Comparison of ENCODE assay signal across 15 mouse cellular contexts in the genomic region with DNA sequence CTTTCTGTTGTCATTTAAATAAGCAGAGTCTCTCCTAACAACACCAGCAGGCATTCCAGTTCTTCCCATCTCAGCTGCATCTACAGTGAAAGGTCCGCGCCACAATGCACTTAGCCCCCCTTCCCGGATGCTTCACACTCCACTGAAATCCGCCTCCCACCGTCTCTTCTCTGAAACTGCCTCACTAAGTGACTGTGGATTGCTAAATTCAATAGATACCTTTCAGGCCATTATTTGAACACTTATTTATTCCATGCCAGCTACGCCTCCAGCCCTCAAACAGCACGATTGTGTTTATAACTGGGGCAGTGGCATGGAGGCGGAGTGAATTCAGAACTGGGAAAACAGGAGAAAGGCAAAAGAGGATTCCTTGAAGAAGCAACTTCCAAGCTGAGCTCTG. TPM values are rescaled to one million over a fixed set of nuclear protein-coding genes. Genes with fewer than 3 reads are reported as not detected.
A peak's percentile ranks its signal among the peaks of the same experiment; 100 is the strongest.
DNase-seq lines count a peak whose midpoint lies in the region; ATAC-seq and TF ChIP-seq lines count a peak whose summit lies in the region.
"Had no signal": no experiment of that assay in that cellular context is flagged by ENCODE, and none has a peak within 500 bp of the region (broad histone marks: within the 10 kb centered on the region; RNA-seq: fewer than 3 reads in every experiment).

No protein-coding gene starts in this region.

- no peaks in the 10 kb centered on the region for H3K36me3 ChIP-seq in hindbrain, embryonic 11.5 days (ENCODE audit: control insufficient read depth, insufficient read depth, low read length)
- no peaks in the 10 kb centered on the region for H3K36me3 ChIP-seq in midbrain, embryonic 15.5 days (replicated peaks)
- peaks cover 6% of the 10 kb centered on the region; the same call in 1 of the 2 replicates for H3K36me3 ChIP-seq in liver, postnatal 0 days (replicated peaks; ENCODE audit: insufficient read depth, low read length)

- no peak overlapping the region for H3K27ac ChIP-seq in hindbrain, embryonic 11.5 days (ENCODE audit: low read depth, low read length)
- peak overlapping the region; percentile 67 for H3K27ac ChIP-seq in midbrain, embryonic 15.5 days
- H3K27ac ChIP-seq in liver, postnatal 0 days (ENCODE audit: low read depth): no peak overlapping the region
- H3K27ac ChIP-seq: kidney, embryonic 15.5 days; macrophage had no signal

- peak; percentile 78 for ATAC-seq in hindbrain, embryonic 11.5 days (ENCODE audit: low FRiP score)
- ATAC-seq in midbrain, embryonic 15.5 days (replicated peaks): peak; percentile 83
- no peak for ATAC-seq in granulocyte monocyte progenitor cell, adult 5-6 weeks (replicated peaks; ENCODE audit: poor library complexity, severe bottlenecking)
- no peak for ATAC-seq in liver, postnatal 0 days
- ATAC-seq: Patski had no signal

- no peaks in the 10 kb centered on the region for H3K4me1 ChIP-seq in hindbrain, embryonic 11.5 days (replicated peaks; ENCODE audit: control insufficient read depth, insufficient read depth, low read length)
- H3K4me1 ChIP-seq in midbrain, embryonic 15.5 days: peaks cover 6% of the 10 kb centered on the region; the same call in 1 of the 2 replicates
- H3K4me1 ChIP-seq in liver, postnatal 0 days (ENCODE audit: insufficient read depth): peaks cover 3% of the 10 kb centered on the region
- H3K4me1 ChIP-seq: kidney, embryonic 15.5 days had no signal

- H3K9me3 ChIP-seq in hindbrain, embryonic 11.5 days (ENCODE audit: control insufficient read depth, low read length): no peaks in the 10 kb centered on the region
- no peaks in the 10 kb centered on the region for H3K9me3 ChIP-seq in midbrain, embryonic 15.5 days
- no peaks in the 10 kb centered on the region for H3K9me3 ChIP-seq in liver, postnatal 0 days (ENCODE audit: low read length)
- H3K9me3 ChIP-seq: kidney, embryonic 15.5 days had no signal

- TF ChIP-seq EP300 in liver, postnatal 0 days (IDR thresholded peaks at IDR 0.05; ENCODE audit: low read depth): no peak

- peak; percentile 34 to 41 for DNase-seq in layer of hippocampus, adult 8-10 months (ENCODE audit: low spot score in 2 of 2)
- DNase-seq in layer of hippocampus, adult 11-12 months (ENCODE audit: low spot score): no peak
- DNase-seq in ZHBTc4 (ENCODE audit: low read depth, low spot score): peak; percentile 29
- DNase-seq in hindbrain, embryonic 11.5 days (ENCODE audit: low spot score): peak; percentile 21
- no peak for DNase-seq in urinary bladder, postnatal 25 days (ENCODE audit: low spot score)
- no peak for DNase-seq in liver, postnatal 0 days
- DNase-seq: adrenal gland, postnatal 10 days; heart, adult 11 months; heart, postnatal 4 days had no signal

- H3K4me2 ChIP-seq in hindbrain, embryonic 11.5 days (replicated peaks; ENCODE audit: low read depth, low read length): no peak overlapping the region
- H3K4me2 ChIP-seq in midbrain, embryonic 15.5 days: no peak overlapping the region
- no peak overlapping the region for H3K4me2 ChIP-seq in liver, postnatal 0 days (ENCODE audit: low read depth, low read length)
- H3K4me2 ChIP-seq: kidney, embryonic 15.5 days; liver, embryonic 11.5 days had no signal

- no peak overlapping the region for H3K4me3 ChIP-seq in hindbrain, embryonic 11.5 days (ENCODE audit: low read depth, low read length)
- H3K4me3 ChIP-seq in midbrain, embryonic 15.5 days: no peak overlapping the region
- no peak overlapping the region for H3K4me3 ChIP-seq in liver, postnatal 0 days (ENCODE audit: low read depth, low read length)
- H3K4me3 ChIP-seq: kidney, embryonic 15.5 days had no signal

- WGBS in hindbrain, embryonic 11.5 days: 42% methylated on average over 8 of the region's 8 CpGs
- 19% methylated on average over 8 of the region's 8 CpGs for WGBS in midbrain, embryonic 15.5 days
- 84% methylated on average over 8 of the region's 8 CpGs for WGBS in liver, postnatal 0 days (ENCODE audit: insufficient replicate concordance)

- H3K9ac ChIP-seq in hindbrain, embryonic 11.5 days (ENCODE audit: low read depth, low read length): no peak overlapping the region
- H3K9ac ChIP-seq in midbrain, embryonic 15.5 days: no peak overlapping the region
- no peak overlapping the region for H3K9ac ChIP-seq in liver, postnatal 0 days (replicated peaks)
- H3K9ac ChIP-seq: kidney, embryonic 15.5 days had no signal

- H3K27me3 ChIP-seq in hindbrain, embryonic 11.5 days (ENCODE audit: control insufficient read depth, insufficient read depth, low read length): no peaks in the 10 kb centered on the region
- no peaks in the 10 kb centered on the region for H3K27me3 ChIP-seq in midbrain, embryonic 15.5 days (replicated peaks)
- H3K27me3 ChIP-seq in liver, postnatal 0 days (ENCODE audit: insufficient read depth, low read length): no peaks in the 10 kb centered on the region
- H3K27me3 ChIP-seq: kidney, embryonic 15.5 days; Patski had no signal

- TF ChIP-seq CTCF in liver, postnatal 0 days (IDR thresholded peaks at IDR 0.05; ENCODE audit: low read depth): no peak

RNA-seq across cellular contexts. Expression of gene Limk2, which starts 12.4 kb away (rescaled TPM):
- total RNA-seq in layer of hippocampus, adult 8-10 months (2022): 100 to 1,000 TPM in 3 of 4 experiments, 10 to 100 TPM in 1; 91.2 to 111 (median 105) TPM
- polyA plus RNA-seq in hindbrain, embryonic 11.5 days (2014; fragmentation: Nextera tagmentation; extraction: Ambion mirVana): 74.8 and 75.0 TPM in 2 replicates
- 173 and 193 TPM in 2 replicates for polyA plus RNA-seq in midbrain, embryonic 15.5 days (2015; fragmentation: Nextera tagmentation; extraction: Ambion mirVana)
- 15.2 and 29.8 TPM in 2 replicates for total RNA-seq in granulocyte monocyte progenitor cell, adult 5-6 weeks (2014; fragmentation: Nextera tagmentation)
- total RNA-seq in granulocyte monocyte progenitor cell, adult 5-6 weeks (2017): 12.1 and 24.2 TPM in 2 replicates
- polyA plus RNA-seq in liver, postnatal 0 days (2015; fragmentation: Nextera tagmentation; extraction: Ambion mirVana): 6.7 and 6.8 TPM in 2 replicates

RNA-seq across cellular contexts. Expression of gene Rnf185, which starts 55.6 kb away (rescaled TPM):
- total RNA-seq in layer of hippocampus, adult 8-10 months (2022): 10 to 100 TPM; 26.4 to 31.9 (median 30.0) TPM
- polyA plus RNA-seq in hindbrain, embryonic 11.5 days (2014; fragmentation: Nextera tagmentation; extraction: Ambion mirVana): 51.4 and 52.3 TPM in 2 replicates
- polyA plus RNA-seq in midbrain, embryonic 15.5 days (2015; fragmentation: Nextera tagmentation; extraction: Ambion mirVana): 47.2 and 48.2 TPM in 2 replicates
- 12.6 and 14.1 TPM in 2 replicates for total RNA-seq in granulocyte monocyte progenitor cell, adult 5-6 weeks (2014; fragmentation: Nextera tagmentation)
- 10.0 and 11.9 TPM in 2 replicates for total RNA-seq in granulocyte monocyte progenitor cell, adult 5-6 weeks (2017)
- 9.7 and 10.3 TPM in 2 replicates for polyA plus RNA-seq in liver, postnatal 0 days (2015; fragmentation: Nextera tagmentation; extraction: Ambion mirVana)

Comparison
In these comparisons a context has a peak if more than half of its experiments do, and no peak if none do; other contexts are left out.
1. DNase-seq: peak in layer of hippocampus, adult 8-10 months (2 of 2), ZHBTc4 (single experiment) and hindbrain, embryonic 11.5 days (single experiment); none in layer of hippocampus, adult 11-12 months (single experiment), urinary bladder, postnatal 25 days (single experiment) and liver, postnatal 0 days (single experiment).
2. ATAC-seq: peak in hindbrain, embryonic 11.5 days (single experiment) and midbrain, embryonic 15.5 days (single experiment); none in granulocyte monocyte progenitor cell, adult 5-6 weeks (single experiment) and liver, postnatal 0 days (single experiment).